Mouse (Mus musculus): Measurements from ENCODE around the gene Ptov1. TPM values are rescaled to one million over a fixed set of nuclear protein-coding genes. Genes with fewer than 3 reads are reported as not detected.
A peak's percentile ranks its signal among the peaks of the same experiment; 100 is the strongest.

The Ptov1 gene
- total RNA-seq (2014; fragmentation: Nextera tagmentation) (67.0 and 95.4 TPM in 2 replicates), total RNA-seq (2017) (24.4 and 32.1 TPM in 2 replicates)

GRCm38 (mm10) chr7:44869697-44870528, at the start of gene Ptov1:
TSS of gene Ptov1 (minus strand) at chr7:44869788.
- peak; percentile 75 for ATAC-seq (replicated peaks; ENCODE audit: poor library complexity, severe bottlenecking)

GRCm38 (mm10) chr7:44919127-44919526, 49.5 kb upstream of the Ptov1 start:
- ATAC-seq (replicated peaks; ENCODE audit: poor library complexity, severe bottlenecking) = no peak

GRCm38 (mm10) chr7:44918219-44918618, 48.6 kb upstream of the Ptov1 start:
- no peak for ATAC-seq (replicated peaks; ENCODE audit: poor library complexity, severe bottlenecking)

- no peak for ATAC-seq (replicated peaks; ENCODE audit: poor library complexity, severe bottlenecking)
Observed at GRCm38 (mm10) chr7:44916881-44917280, 47.3 kb upstream of the Ptov1 start.

- no peak for ATAC-seq (replicated peaks; ENCODE audit: poor library complexity, severe bottlenecking)
Observed at GRCm38 (mm10) chr7:44916191-44916590, 46.6 kb upstream of the Ptov1 start.

GRCm38 (mm10) chr7:44915314-44915713, 45.7 kb upstream of the Ptov1 start:
- no peak for ATAC-seq (replicated peaks; ENCODE audit: poor library complexity, severe bottlenecking)

GRCm38 (mm10) chr7:44914396-44914795, 44.8 kb upstream of the Ptov1 start:
- ATAC-seq (replicated peaks; ENCODE audit: poor library complexity, severe bottlenecking) = no peak

GRCm38 (mm10) chr7:44908706-44909476, 39.3 kb upstream of the Ptov1 start:
- peak; percentile 25; the same call in 1 of the 2 replicates for ATAC-seq (replicated peaks; ENCODE audit: poor library complexity, severe bottlenecking)

- ATAC-seq (replicated peaks; ENCODE audit: poor library complexity, severe bottlenecking) = no peak
Observed at GRCm38 (mm10) chr7:44905430-44905829, 35.8 kb upstream of the Ptov1 start.

- ATAC-seq (replicated peaks; ENCODE audit: poor library complexity, severe bottlenecking) = peak; percentile 55
Observed at GRCm38 (mm10) chr7:44901230-44901722, 31.7 kb upstream of the Ptov1 start.

GRCm38 (mm10) chr7:44900632-44901031, 31.0 kb upstream of the Ptov1 start:
- no peak for ATAC-seq (replicated peaks; ENCODE audit: poor library complexity, severe bottlenecking)

GRCm38 (mm10) chr7:44898607-44899006, 29.0 kb upstream of the Ptov1 start:
- ATAC-seq (replicated peaks; ENCODE audit: poor library complexity, severe bottlenecking) = no peak

- ATAC-seq (replicated peaks; ENCODE audit: poor library complexity, severe bottlenecking) = no peak
Observed at GRCm38 (mm10) chr7:44896499-44896898, 26.9 kb upstream of the Ptov1 start.

GRCm38 (mm10) chr7:44895593-44896434, 26.2 kb upstream of the Ptov1 start, which contains the start of gene Fuz:
TSS of gene Fuz (plus strand) at chr7:44896079.
- ATAC-seq (replicated peaks; ENCODE audit: poor library complexity, severe bottlenecking) = peak; percentile 76

GRCm38 (mm10) chr7:44895206-44895592, 25.6 kb upstream of the Ptov1 start:
- ATAC-seq (replicated peaks; ENCODE audit: poor library complexity, severe bottlenecking) = no peak

- no peak for ATAC-seq (replicated peaks; ENCODE audit: poor library complexity, severe bottlenecking)
Observed at GRCm38 (mm10) chr7:44894175-44894574, 24.6 kb upstream of the Ptov1 start.

- no peak for ATAC-seq (replicated peaks; ENCODE audit: poor library complexity, severe bottlenecking)
Observed at GRCm38 (mm10) chr7:44893197-44893596, 23.6 kb upstream of the Ptov1 start.

- peak; percentile 53 for ATAC-seq (replicated peaks; ENCODE audit: poor library complexity, severe bottlenecking)
Observed at GRCm38 (mm10) chr7:44892276-44892921, 22.8 kb upstream of the Ptov1 start, which contains the start of gene Med25. TSS of gene Med25 (minus strand) at chr7:44892712.

GRCm38 (mm10) chr7:44891611-44892010, 22.0 kb upstream of the Ptov1 start:
- no peak for ATAC-seq (replicated peaks; ENCODE audit: poor library complexity, severe bottlenecking)

GRCm38 (mm10) chr7:44890737-44891136, 21.1 kb upstream of the Ptov1 start:
- no peak for ATAC-seq (replicated peaks; ENCODE audit: poor library complexity, severe bottlenecking)

Measured in granulocyte monocyte progenitor cell, adult 5-6 weeks (primary cell).